Mouse (Mus musculus): ENCODE data around the gene Tbcel.

Tbcel gene

GRCm38 (mm10) chr9:42507709-42508108 lies at the start of gene Tbcel:
TSS of gene Tbcel (minus strand) at chr9:42507809.
- no peak for DNase-seq (ENCODE audit: extremely low read depth, insufficient read length, low spot score)

GRCm38 (mm10) chr9:42555186-42555585 lies 47.6 kb upstream of the Tbcel start:
- no peak for DNase-seq (ENCODE audit: extremely low read depth, insufficient read length, low spot score)

GRCm38 (mm10) chr9:42550116-42550515 lies 42.5 kb upstream of the Tbcel start:
- DNase-seq (ENCODE audit: extremely low read depth, insufficient read length, low spot score) = peak; percentile 33

- no peak for DNase-seq (ENCODE audit: extremely low read depth, insufficient read length, low spot score)
Measured at GRCm38 (mm10) chr9:42548981-42549380, 41.4 kb upstream of the Tbcel start.

- DNase-seq (ENCODE audit: extremely low read depth, insufficient read length, low spot score) = no peak
Measured at GRCm38 (mm10) chr9:42544521-42544920, 36.9 kb upstream of the Tbcel start.

GRCm38 (mm10) chr9:42533491-42533890 lies 25.9 kb upstream of the Tbcel start:
- DNase-seq (ENCODE audit: extremely low read depth, insufficient read length, low spot score) = no peak

- DNase-seq (ENCODE audit: extremely low read depth, insufficient read length, low spot score) = no peak
Measured at GRCm38 (mm10) chr9:42533041-42533440, 25.4 kb upstream of the Tbcel start.

- DNase-seq (ENCODE audit: extremely low read depth, insufficient read length, low spot score) = no peak
Measured at GRCm38 (mm10) chr9:42531951-42532350, 24.3 kb upstream of the Tbcel start.

GRCm38 (mm10) chr9:42530221-42531152 lies 22.9 kb upstream of the Tbcel start:
- DNase-seq (ENCODE audit: extremely low read depth, insufficient read length, low spot score) = no peak

DNA sequence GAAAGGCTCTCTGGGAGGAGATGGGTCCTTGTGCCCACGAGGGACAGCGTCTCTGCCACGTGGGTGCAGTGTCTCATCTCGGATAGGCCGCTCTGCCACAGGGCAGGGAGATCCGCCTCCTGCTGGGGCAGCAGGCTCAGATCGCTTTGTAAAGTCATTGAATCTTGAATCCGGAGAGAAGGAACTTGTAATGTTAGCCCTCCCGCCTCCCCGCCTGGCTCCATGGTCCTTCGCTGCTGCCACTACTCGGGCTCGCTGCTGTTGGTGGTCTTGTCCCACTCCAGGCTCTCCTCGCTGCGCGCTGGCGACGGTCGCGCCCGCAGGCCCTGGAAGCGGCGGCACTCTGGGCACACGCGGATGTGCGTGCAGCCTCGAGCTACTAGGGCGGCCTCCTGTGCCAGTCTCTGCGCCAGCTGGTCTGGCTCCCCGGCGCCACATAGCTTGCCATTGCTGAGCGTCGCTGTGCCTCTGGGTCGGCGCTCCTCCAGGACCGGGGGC lies 13.0 kb upstream of the Tbcel start:
- DNase-seq (ENCODE audit: extremely low read depth, insufficient read length, low spot score) = peak; percentile 7

GRCm38 (mm10) chr9:42518163-42518562 lies 10.6 kb upstream of the Tbcel start:
- no peak for DNase-seq (ENCODE audit: extremely low read depth, insufficient read length, low spot score)

- DNase-seq (ENCODE audit: extremely low read depth, insufficient read length, low spot score) = no peak
Measured at GRCm38 (mm10) chr9:42513159-42513558, 5.5 kb upstream of the Tbcel start.

DNA sequence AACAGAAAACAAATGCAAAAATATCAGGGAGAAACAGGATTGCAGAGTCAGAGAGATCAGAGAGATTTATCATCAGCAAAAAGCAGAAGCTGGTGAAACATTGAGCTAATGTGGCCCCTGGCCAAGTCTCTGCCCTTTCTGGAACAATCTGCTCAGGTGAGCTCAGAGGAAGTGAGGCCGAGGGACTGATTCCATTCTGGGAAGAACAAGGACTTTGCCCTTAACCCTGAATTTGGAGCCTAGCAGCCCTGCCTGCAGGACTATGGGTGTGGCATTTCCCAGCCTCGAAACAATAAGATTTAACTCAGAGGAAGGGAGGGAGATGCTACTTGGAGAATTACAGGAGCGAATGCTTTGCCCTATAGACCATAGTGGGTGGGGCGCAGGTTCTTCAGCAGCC lies 4.7 kb upstream of the Tbcel start:
- no peak for DNase-seq (ENCODE audit: extremely low read depth, insufficient read length, low spot score)

DNA sequence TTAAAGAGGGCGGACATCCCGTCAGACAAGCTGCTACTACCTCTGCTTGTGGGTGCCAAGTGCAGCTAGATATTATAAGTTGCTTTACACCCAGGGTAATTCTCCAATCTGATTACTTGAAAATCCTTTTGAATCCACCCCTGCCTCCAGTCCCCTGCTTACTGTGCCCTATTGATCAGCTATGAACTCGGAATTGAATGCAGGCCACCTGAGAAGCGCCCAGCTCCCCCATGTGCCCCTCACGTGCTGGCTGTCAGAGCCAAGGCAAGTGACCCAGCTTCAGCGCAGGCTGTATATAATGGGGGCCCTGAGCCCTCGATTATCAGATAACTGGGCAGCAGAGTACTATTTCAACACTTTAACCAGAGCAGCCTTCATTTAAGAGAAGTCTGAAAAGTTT lies 626 bp upstream of the Tbcel start:
- DNase-seq (ENCODE audit: extremely low read depth, insufficient read length, low spot score) = no peak

GRCm38 (mm10) chr9:42507022-42507421 lies 587 bp downstream of the Tbcel start:
- DNase-seq (ENCODE audit: extremely low read depth, insufficient read length, low spot score) = no peak

GRCm38 (mm10) chr9:42504971-42505510 lies 2.6 kb downstream of the Tbcel start:
- no peak for DNase-seq (ENCODE audit: extremely low read depth, insufficient read length, low spot score)

DNA sequence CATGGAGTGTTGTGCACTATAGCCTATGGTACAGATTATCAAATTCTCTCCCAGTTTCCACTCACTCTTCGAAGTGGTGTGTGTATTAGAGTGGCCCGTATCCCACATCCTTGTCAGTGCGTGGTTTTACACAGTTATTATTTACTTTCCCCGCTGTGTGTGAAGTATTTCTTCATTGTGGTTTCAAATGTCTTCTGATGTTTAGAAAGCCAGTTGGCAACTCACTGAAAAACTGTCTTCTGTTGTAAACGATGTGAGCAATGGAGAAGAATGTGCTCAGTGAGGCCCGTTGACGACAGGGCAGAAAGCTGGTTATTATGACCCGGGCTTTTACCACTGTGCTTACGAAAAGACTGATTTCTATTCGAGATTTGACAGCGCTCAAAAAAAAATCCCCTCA lies 3.0 kb downstream of the Tbcel start:
- no peak for DNase-seq (ENCODE audit: extremely low read depth, insufficient read length, low spot score)

DNA sequence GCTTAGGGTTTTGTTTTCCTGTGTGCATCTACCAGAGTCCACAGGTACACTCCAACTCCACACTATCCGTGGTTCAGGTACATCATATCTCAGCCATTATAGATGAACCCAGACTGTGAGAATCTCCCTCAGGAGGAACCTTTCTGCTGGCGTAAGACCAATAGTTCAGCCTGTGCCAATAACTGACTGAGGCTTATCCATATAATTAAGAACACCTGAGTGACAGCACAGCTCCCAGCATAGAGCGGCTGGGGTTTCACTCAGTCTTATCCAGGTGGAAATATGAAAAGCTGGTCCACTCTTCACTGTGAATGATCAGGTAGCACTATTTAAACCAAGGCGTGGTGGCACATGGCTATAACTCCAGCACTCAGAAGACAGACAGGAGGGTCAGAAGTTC lies 3.9 kb downstream of the Tbcel start:
- DNase-seq (ENCODE audit: extremely low read depth, insufficient read length, low spot score) = no peak

DNA sequence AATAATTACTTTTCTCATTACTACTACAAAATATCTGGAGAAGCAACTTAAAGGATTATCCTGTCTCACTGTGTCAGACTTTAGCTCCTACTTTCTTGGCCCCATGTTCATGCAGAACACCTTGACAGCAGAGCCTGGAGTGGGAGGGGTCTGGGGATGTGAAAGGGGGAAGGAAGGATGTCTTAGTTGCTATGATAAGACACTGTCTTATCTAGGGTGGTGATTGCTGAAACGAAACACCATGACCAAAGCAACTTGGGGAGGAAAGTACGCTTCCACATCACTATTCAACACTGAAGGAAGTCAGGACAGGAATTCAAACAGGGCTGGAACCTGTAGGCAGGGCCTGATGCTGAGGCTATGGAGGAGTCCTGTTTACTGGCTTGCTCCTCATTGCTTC lies 11.3 kb downstream of the Tbcel start:
- DNase-seq (ENCODE audit: extremely low read depth, insufficient read length, low spot score) = no peak

DNA sequence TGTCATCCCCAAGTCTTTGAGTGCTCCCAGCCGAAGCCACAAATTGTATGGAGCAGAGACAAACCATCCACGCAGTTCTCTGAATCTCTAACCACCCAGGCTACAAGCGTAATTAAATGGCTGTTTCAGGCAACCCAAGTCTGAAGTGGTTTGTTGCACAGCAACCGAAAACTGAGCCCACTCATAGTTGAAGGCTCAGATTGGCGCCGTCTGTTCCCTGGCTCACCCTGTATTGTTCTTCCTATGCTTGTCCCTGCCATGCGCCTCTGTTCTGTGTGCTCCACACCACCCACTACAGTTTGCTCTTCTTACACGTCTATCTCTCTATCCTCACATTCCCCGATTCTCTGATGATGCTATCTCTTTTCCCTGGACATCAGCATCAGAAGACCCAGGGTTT lies 15.8 kb downstream of the Tbcel start:
- DNase-seq (ENCODE audit: extremely low read depth, insufficient read length, low spot score) = no peak

- no peak for DNase-seq (ENCODE audit: extremely low read depth, insufficient read length, low spot score)
Measured at GRCm38 (mm10) chr9:42490589-42491382, 16.8 kb downstream of the Tbcel start.
